Mouse (Mus musculus) lung, embryonic 16.5 days (tissue): ENCODE results near the gene Nt5dc3. TPM values are rescaled to one million over a fixed set of nuclear protein-coding genes. Genes with fewer than 3 reads are reported as not detected.

ENCODE experiments used
- ATAC-seq: fragments of 200-750 bp; cut with Nextera tagmentation; 2 replicates; pipeline ENCODE4 v1.8.0; 2017; ENCODE audit warnings: low read depth, mild to moderate bottlenecking, moderate library complexity
- H3K27ac ChIP-seq: fragments of 300-500 bp; sonication (generic); 2 replicates; pipeline ENCODE4 v1.5.1; 2014; ENCODE audit warnings: mild to moderate bottlenecking, control low read depth, low read length
- H3K27me3 ChIP-seq: fragments of 300-500 bp; sonication (generic); 2 replicates; pipeline ENCODE4 v1.6.1; 2014; ENCODE audit warnings: low read depth, low read length, mixed read lengths; ENCODE audit not compliant: control insufficient read depth, insufficient read depth
- H3K36me3 ChIP-seq: fragments of 300-500 bp; sonication (generic); 2 replicates; pipeline ENCODE4 v1.6.1; 2014; ENCODE audit warnings: low read length; ENCODE audit not compliant: control insufficient read depth, insufficient read depth
- H3K4me1 ChIP-seq: fragments of 300-500 bp; sonication (generic); replicated peaks from 2 replicates; pipeline ENCODE4 v1.6.1; 2014; ENCODE audit warnings: low read length, mixed read lengths; ENCODE audit not compliant: control insufficient read depth, insufficient read depth
- H3K4me2 ChIP-seq: fragments of 300-500 bp; sonication (generic); 2 replicates; pipeline ENCODE4 v1.6.1; 2014; ENCODE audit warnings: low read depth, low read length, control low read depth
- H3K4me3 ChIP-seq: fragments of 300-500 bp; sonication (generic); 2 replicates; pipeline ENCODE4 v1.5.1; 2014; ENCODE audit warnings: mild to moderate bottlenecking, low read length, control low read depth
- H3K9ac ChIP-seq: fragments of 300-500 bp; sonication (generic); 2 replicates; pipeline ENCODE4 v1.6.1; 2014; ENCODE audit warnings: low read length, control low read depth
- H3K9me3 ChIP-seq: fragments of 300-500 bp; sonication (generic); 2 replicates; pipeline ENCODE4 v1.6.1; 2016; ENCODE audit warnings: low read length; ENCODE audit not compliant: control insufficient read depth
- WGBS: fragments of 180-500 bp; shearing (Covaris S2); extraction: QIAGEN DNeasy Blood & Tissue Kit; methylation state at CpG from one replicate; pipeline ENCODE4 v1.1.7; 2014; 5-methylcytosine and 5-hydroxymethylcytosine counted together
- polyA plus RNA-seq: library from polyadenylated mRNA; unstranded; fragments of >200 nt; fragmentation: Nextera tagmentation; extraction: Ambion mirVana; gene quantifications from 2 replicates; pipeline ENCODE4 v1.2.1, GENCODE M21; 2015

Nt5dc3 gene
- polyA plus RNA-seq, 1 experiment from 2014 or later: 1.7 TPM

- Histone ChIP-seq H3K27ac (no peak overlapping the region), H3K4me3 (no peak overlapping the region), H3K4me1 (no peaks in the 10 kb centered on the region), H3K9ac (no peak overlapping the region), H3K36me3 (no peaks in the 10 kb centered on the region), H3K27me3 (no peaks in the 10 kb centered on the region), H3K4me2 (no peak overlapping the region), H3K9me3 (no peaks in the 10 kb centered on the region)
- no peak for ATAC-seq
- WGBS: 82% methylated on average over 1 of the region's 1 CpGs
Observed at GRCm38 (mm10) chr10:86807362-86807761, 28.6 kb downstream of the Nt5dc3 start.

DNA sequence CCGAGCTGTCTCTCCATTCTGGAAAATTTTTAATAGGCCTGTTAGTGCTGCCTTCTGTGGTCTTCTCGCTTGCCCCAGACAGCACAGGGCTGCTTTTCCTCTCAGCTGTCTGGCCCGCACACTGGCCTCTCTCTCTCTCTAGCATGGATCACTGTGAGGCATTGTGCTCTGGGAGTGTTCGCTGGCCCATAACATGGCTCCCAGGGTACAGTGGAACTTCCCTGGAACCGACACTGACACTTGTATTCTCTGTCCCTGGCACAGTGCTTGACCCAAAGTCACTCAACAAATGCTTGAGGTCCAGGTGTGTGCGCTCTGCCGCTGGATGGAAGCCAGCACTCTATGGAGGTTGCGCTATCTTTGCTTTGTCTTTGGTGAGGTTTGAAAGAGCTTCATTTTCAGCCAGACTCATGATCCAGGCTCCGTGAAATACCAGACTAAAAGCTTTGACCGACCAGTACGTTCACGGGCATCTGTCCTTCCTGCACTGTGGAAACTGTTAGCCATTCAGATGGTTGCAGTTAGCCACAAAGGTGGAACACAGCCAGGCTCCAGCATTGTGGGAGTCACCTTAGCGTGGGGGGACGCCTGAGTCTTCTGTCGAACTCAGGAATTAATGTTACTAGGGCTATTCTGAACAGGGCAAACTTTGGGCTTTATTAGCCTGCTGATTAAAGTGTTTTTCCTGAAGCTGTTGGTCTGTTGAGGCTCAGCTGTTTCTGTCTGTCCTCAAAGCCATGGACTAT is 29.4 kb downstream of the Nt5dc3 start:
- Histone ChIP-seq H3K4me2 (no peak overlapping the region), H3K36me3 (no peaks in the 10 kb centered on the region), H3K27ac (no peak overlapping the region), H3K27me3 (no peaks in the 10 kb centered on the region), H3K4me3 (no peak overlapping the region), H3K4me1 (no peaks in the 10 kb centered on the region), H3K9me3 (no peaks in the 10 kb centered on the region), H3K9ac (no peak overlapping the region)
- ATAC-seq: no peak
- 80% methylated on average over 15 of the region's 15 CpGs for WGBS

GRCm38 (mm10) chr10:86810000-86810399 is 31.2 kb downstream of the Nt5dc3 start:
- ATAC-seq: no peak
- 86% methylated on average over 9 of the region's 9 CpGs for WGBS

DNA sequence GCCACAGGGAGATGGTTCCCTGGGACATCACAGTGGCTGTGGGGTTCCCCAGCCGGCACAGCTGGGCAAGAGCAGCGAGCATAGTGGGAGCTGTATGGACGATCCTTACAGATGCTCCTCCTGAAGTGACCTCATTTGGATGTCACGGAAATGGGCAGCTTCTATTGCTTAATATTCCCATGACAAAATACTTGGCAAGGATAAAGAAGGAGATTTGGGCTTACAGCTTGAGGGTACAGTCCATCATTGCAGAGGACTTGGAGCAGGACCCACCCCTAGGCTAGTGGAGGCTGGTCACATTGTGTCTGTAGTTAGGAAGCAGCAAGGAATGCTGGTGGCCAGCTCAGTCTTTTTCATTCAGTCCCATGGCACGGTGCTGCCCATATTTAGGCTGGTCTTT is 31.8 kb downstream of the Nt5dc3 start:
- Histone ChIP-seq H3K4me1 (no peaks in the 10 kb centered on the region), H3K27ac (no peak overlapping the region), H3K4me3 (no peak overlapping the region), H3K27me3 (no peaks in the 10 kb centered on the region), H3K4me2 (no peak overlapping the region), H3K36me3 (no peaks in the 10 kb centered on the region), H3K9me3 (no peaks in the 10 kb centered on the region), H3K9ac (no peak overlapping the region)
- 92% methylated on average over 5 of the region's 5 CpGs for WGBS
- ATAC-seq: no peak

More at GRCm38 (mm10) chr10:86810000-86810399, 31.2 kb downstream of the Nt5dc3 start:
- H3K9ac ChIP-seq: no peak overlapping the region
- H3K36me3 ChIP-seq: no peaks in the 10 kb centered on the region
- no peaks in the 10 kb centered on the region for H3K9me3 ChIP-seq
- no peak overlapping the region for H3K4me3 ChIP-seq
- H3K27ac ChIP-seq: no peak overlapping the region
- H3K4me2 ChIP-seq: no peak overlapping the region
- no peaks in the 10 kb centered on the region for H3K4me1 ChIP-seq
- no peaks in the 10 kb centered on the region for H3K27me3 ChIP-seq

DNA sequence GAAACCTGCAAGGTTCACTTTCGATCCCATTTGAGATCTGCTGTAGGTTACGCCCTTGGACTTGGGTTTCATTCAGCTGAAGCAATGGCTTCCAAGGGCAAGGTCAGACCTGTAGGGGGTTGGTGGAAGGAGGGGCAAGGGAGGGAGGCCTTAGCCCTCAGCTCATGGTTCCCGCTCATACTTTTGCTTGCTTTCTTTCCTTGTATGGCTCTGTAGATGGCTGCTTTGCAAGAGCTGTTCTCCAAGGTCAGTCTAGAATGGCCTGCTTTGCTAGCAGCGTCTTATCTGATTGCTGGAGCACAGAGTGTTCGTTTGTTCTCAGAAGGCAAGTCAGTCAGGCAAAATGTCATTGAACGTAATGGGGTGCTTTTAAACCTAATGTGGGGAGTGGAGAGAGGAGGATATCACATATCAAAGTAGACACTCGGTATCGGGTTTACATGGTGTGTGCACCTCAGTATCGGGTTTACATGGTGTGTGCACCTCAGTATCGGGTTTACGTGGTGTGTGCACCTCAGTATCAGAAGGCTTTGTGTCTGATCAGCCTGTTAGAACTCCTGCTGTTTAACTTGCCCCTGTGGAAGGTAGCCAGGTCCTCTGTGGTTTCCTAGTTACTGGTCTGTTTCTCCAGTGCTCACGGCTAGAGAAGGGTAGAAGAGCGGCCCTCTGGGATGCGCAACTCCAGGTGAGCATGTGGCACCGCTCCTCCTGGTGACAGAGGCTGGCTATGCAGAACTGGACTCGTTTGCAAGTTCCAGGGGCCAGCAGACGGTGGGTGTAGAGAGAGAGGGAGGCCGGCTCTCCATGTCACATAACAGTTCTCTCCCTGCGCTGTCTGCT is 35.7 kb downstream of the Nt5dc3 start:
- Histone ChIP-seq H3K4me3 (no peak overlapping the region), H3K27ac (no peak overlapping the region), H3K27me3 (no peaks in the 10 kb centered on the region), H3K9ac (no peak overlapping the region), H3K36me3 (no peaks in the 10 kb centered on the region), H3K4me1 (peaks cover 2% of the 10 kb centered on the region; the same call in 1 of the 2 replicates), H3K9me3 (no peaks in the 10 kb centered on the region), H3K4me2 (no peak overlapping the region)
- peak; percentile 41 for ATAC-seq
- 53% methylated on average over 19 of the region's 19 CpGs for WGBS

DNA sequence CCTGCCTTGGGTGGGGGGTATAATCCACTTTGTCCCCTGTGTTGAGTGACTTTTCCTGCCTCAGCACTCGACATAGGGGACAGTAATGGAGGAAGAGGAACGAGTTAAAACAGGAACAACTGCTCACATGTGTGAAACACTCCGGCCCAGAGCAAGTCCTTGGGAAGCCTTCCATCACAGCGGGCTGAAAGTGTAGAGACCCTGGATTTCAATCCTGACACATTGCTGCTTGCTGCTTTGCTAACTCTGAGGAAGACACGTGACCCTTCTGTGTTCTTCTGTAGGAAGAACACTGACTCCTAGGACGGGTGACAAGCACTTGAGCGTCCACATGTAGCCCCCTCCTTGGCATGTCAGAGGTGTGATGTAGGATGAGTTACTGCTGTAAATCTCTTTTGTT is 36.3 kb downstream of the Nt5dc3 start:
- no peak overlapping the region for H3K9ac ChIP-seq
- no peak overlapping the region for H3K4me3 ChIP-seq
- no peaks in the 10 kb centered on the region for H3K36me3 ChIP-seq
- WGBS: 65% methylated on average over 7 of the region's 7 CpGs
- H3K27me3 ChIP-seq: no peaks in the 10 kb centered on the region
- ATAC-seq: no peak
- no peak overlapping the region for H3K27ac ChIP-seq
- H3K4me1 ChIP-seq: peaks cover 6% of the 10 kb centered on the region; the same call in 1 of the 2 replicates
- H3K4me2 ChIP-seq: no peak overlapping the region
- no peaks in the 10 kb centered on the region for H3K9me3 ChIP-seq

DNA sequence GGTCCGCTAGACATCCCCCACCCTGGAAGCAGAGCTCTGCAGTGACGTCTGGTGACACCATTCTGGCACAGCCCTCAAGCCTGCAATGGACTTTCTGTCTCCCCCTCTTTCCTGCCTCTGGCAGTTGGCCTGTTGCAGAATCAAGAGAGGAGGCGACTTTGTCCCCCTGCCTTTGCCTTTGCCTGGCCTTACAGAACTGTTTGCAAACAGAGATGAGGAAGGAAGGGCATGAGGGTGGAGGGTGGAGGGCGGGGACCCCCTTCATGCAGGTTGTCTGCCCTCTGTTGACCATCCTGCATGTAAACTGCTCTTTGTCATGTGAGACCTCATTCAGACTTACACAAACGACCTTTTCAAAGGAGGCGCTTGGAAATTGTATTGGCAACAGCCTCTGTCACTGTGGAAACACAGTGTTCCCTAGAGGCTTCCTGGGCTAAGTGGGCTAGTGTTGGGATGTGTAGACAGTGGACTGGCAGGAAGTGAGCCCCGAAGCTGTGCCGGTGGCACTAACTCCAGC is 40.9 kb downstream of the Nt5dc3 start:
- H3K36me3 ChIP-seq: 0 out of 2 replicates have a peak, but pooled peaks cover 5% of the 10 kb centered on the region
- peak; percentile 52 for ATAC-seq
- peak overlapping the region; percentile 28 for H3K27ac ChIP-seq
- no peak overlapping the region; the same call in none of the 2 replicates for H3K9ac ChIP-seq
- no peaks in the 10 kb centered on the region for H3K9me3 ChIP-seq
- peaks cover 6% of the 10 kb centered on the region; the same call in 1 of the 2 replicates for H3K4me1 ChIP-seq
- no peak overlapping the region for H3K4me2 ChIP-seq
- WGBS: 37% methylated on average over 8 of the region's 8 CpGs
- H3K27me3 ChIP-seq: no peaks in the 10 kb centered on the region
- no peak overlapping the region for H3K4me3 ChIP-seq

- Histone ChIP-seq H3K27me3 (no peaks in the 10 kb centered on the region), H3K36me3 (peaks cover 5% of the 10 kb centered on the region; the same call in 1 of the 2 replicates), H3K9me3 (no peaks in the 10 kb centered on the region), H3K9ac (no peak overlapping the region), H3K4me1 (peaks cover 6% of the 10 kb centered on the region; the same call in 1 of the 2 replicates), H3K4me2 (no peak overlapping the region), H3K27ac (no peak overlapping the region), H3K4me3 (no peak overlapping the region)
- no peak for ATAC-seq
- WGBS: 91% methylated on average over 7 of the region's 7 CpGs
Observed at GRCm38 (mm10) chr10:86821014-86821413, 42.2 kb downstream of the Nt5dc3 start.

DNA sequence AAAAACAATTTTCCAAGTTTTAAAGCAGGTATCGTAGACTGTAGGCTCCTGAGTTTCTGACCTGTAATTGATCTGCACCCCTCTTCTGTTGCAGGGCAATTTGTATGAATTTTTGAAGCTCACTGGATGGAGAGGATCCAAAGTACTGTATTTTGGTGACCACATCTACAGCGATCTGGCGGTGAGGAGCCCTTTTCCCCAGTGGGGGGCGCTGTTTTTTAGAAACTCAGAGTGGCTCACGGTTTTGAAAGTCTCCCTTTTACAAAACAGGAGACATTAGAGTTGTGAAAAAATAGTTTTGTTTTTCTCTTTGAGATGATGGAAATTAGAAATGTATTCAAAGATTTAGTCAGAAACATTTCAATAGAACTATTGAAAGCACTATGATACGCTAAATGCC is 45.3 kb downstream of the Nt5dc3 start:
- H3K36me3 ChIP-seq: peaks cover 5% of the 10 kb centered on the region; the same call in 1 of the 2 replicates
- 85% methylated on average over 6 of the region's 6 CpGs for WGBS
- no peak overlapping the region for H3K27ac ChIP-seq
- no peak overlapping the region for H3K4me3 ChIP-seq
- no peak overlapping the region for H3K9ac ChIP-seq
- no peaks in the 10 kb centered on the region for H3K27me3 ChIP-seq
- H3K4me2 ChIP-seq: no peak overlapping the region
- H3K9me3 ChIP-seq: no peaks in the 10 kb centered on the region; the same call in 1 of the 2 replicates
- ATAC-seq: no peak
- H3K4me1 ChIP-seq: peaks cover 6% of the 10 kb centered on the region; the same call in 1 of the 2 replicates
